Mouse (Mus musculus) gastrocnemius, postnatal 36 days (tissue): ENCODE data around the gene Cryzl1. TPM values are rescaled to one million over a fixed set of nuclear protein-coding genes. Genes with fewer than 3 reads are reported as not detected.

ENCODE experiments used
- DNase-seq, 2 experiments: peaks; one replicate each; pipeline ENCODE4 v3.0.0; 2022
- intact Hi-C: fragments of 180-260 bp; cut with DNase I; formaldehyde crosslinking; loops from one replicate; pipeline ENCODE4 v1.15.1; 2025
- total RNA-seq, 2 experiments: library from RNA; stranded (reverse); gene quantifications; 2 replicates each; pipeline ENCODE4 v1.2.3; 2021

Gene Cryzl1
- total RNA-seq, 2 experiments from 2014 or later = 12.7 to 17.0 TPM

DNA sequence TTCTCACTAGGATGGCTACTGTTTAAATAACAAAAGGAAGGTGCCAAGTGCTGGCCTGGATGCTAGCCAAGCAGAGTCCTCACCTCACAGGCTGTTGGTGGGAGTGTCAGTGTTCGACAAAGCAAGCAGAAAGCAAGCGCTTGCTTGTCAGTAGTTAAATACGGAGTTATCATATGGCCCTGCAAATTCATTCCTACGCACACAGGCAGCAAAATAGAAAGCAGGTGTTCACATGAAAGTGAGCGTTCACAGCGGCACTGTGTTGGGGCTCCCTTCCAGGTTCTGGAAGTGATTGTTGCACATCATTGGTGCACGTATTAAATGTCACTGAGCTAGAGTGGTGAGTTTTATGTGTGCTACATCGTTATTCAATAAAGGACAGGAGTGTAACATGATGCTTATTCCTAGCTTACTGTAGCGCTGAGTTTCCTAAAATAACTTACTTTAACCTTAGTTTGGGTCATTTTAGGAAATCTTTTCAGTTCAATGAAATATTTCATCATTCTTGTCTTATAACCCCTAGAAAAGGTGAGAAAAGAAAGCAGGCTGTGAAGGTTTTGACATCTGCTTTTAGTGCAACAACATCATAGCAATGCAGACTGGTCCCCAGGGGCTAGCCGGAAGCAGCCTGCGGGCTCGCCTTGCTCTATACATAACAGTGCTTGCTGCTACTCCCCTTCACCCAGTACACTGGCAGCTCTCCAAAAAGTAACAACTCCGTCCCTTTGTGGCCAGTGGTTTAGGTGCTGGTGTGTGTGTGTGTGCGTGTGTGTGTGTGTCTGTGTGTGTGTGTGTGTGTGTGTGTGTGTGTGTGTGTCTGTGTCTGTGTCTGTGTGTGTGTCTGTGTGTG, 17.6 kb upstream of the Cryzl1 start:
- DNase-seq = peak in 1 of 2 experiments; percentile 16
- intact Hi-C loops = no loop called here

DNA sequence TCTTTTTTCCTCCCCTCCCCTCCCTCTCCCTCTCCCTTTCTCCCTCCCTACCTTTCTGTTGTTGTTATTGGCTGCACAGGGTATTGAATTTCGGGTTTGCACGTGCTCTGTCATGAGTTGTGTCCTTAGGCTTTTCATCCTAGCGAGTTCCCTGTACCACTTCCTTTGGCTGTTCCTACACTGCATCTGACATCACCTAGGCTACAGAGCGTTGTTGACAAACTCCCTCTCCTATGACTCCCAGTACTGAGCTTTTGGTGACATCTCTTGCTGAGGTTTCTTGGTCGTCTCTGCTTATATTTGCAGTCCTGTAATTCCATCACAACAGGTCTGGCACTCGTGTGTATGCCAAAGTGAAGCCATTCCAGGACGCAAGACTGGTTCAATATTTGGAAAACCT, 14.3 kb upstream of the Cryzl1 start:
- no peak for DNase-seq
- intact Hi-C loops = no loop called here

DNA sequence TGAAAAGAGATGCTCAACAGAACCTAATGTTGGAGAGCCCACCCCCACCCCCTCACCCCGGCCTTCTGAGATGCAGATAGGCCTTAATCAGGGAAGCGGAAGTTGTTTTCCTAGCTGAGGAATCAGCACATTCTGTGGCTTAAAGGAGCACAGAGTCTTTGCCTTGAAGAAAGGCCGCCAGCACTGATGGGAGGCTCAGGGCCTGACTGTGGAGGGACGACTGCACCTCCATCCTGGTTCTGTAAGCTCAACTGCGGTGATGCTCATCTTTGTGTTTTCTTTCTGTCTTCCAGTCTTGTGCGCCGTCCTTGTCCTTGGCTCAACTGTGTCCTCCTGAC, 12.1 kb upstream of the Cryzl1 start:
- no peak for DNase-seq
- intact Hi-C loops = no loop called here

DNA sequence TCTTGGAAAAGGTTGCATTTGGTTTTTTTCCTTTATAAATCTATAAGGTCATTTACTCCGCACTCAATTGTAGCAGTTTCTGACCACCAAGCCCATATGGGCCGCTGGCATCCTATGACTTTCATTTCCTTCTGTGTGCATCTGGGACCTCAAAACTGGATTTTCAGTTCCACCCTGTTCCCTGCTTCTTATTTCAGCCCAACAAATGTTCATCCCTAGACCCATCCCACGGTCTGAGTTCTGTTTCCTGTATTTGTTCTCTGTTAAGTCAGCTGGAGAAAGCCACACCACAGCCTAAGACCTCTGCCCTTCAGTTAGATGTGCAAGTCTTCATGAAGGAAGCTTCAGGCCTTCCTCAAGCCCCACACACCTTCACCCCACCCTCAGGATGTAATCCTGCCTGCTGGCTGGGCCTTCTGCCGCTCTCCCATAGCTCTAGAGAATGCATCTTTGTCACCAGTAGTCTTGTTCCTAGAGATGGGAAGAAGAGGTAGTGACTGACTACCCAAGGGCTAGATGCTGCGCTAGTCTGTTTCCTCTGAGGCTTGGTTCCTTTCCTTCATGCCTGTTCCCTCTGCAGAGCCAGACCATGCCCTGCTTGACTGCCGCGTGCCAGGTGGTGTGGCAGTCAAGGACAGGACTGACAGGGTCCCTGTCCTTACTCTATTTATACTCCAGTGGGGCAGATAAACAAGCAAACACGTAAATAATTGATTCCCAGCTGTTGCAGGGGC, 11.6 kb upstream of the Cryzl1 start:
- intact Hi-C loops = no loop called here
- DNase-seq = no peak

DNA sequence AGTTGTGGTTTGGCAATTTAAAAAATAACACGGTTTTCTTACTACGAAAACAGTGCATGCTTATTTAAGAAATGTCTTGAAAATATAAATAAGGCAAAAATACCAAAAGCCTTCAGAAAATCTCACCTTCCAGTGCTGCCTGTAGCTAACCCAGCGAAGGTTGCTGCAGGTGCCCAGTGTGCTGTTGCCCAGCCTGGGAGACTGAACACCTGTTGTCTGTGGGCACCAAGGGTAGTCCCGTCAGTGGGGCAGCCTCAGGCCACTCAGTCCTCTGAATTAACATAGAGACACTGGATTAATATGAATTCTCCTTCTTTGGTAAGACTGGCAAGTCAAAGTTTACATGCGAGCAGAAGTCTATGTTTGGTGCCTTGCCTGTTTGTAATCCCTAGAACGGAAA, 9.7 kb upstream of the Cryzl1 start:
- intact Hi-C loops = no loop called here
- DNase-seq = no peak

DNA sequence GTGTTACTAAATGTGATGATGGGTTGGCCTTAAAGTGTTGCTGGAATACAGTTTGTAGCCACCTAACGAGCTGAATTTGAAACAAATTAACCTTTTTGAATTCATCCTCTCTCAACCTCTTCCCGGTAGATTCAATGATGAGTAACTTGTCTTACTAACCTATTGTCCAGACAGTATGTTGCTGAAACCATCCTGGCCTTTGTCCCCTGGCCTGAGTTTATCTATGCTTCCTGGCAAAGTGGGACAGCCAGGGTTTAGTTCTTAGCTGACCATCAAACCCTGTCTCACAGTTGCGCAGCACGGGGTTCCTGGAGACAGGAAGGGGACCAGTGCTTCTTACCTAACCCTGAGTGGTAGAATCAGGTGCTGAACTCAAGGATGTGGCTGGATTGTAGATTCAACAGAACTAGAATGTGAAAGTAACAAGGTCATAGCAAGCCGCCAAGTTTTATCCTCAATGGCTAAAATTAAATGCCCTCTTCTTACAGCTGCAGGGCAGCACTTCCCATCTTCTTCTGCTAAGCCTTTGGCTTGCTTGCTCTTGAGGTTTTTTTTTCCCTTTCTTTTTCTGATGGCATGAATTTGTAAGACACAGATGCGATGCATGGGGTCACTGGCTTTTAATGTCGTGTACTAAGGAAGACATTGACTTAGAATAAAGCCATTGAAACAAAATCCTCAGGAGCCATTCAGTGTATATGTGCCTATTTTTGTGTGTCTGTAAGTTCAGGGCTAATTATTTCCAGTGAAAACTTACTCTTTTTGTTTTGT, 7.5 kb upstream of the Cryzl1 start:
- DNase-seq = no peak
- intact Hi-C loops = no loop called here

DNA sequence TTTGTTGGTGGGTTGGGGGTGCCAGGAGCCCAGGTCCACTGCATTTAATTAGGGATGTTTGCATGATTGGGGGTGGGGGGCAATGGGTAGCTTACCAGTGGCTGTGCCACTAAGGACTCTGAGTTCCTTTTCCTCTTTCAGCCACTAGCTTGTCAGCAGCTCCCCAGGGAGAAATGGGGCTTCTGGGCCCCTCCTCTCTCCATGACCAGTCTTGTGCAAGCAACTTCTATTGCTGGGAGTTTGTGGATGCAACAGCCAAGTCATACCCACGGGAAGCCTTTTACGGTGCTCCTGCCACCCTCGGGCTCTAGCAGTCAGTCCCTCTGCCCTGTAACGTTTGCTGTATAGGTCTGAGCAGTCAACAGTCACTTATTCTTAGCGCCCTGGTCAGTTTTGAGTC, 6.0 kb upstream of the Cryzl1 start:
- peak in 1 of 2 experiments; percentile 30 for DNase-seq
- intact Hi-C loops = loop anchor here (2.0 to 5.0 kb wide), 2 partner anchors 30 to 68 kb away; no protein-coding TSS in a partner anchor

DNA sequence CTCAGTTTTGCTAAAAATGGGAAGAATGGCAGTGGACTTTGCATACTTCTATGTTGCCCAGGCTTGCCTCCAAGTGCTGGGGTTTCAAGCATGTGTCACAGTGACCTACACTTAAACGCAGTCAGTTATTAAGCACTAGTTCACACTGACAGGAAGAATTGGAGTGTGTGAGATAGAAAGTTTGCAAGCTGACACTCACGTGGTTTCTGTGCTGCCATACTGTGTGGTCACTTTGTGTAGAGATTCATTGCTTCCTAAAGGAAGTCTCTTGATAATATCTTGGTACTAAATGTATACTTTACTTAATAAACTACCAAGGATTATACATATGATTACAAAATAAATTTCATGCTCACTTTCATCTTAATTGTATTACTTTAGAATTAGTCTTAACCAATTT, 4.0 kb upstream of the Cryzl1 start:
- intact Hi-C loops = loop anchor here (5.0 kb wide), 1 partner anchor 69 kb away; no protein-coding TSS in a partner anchor
- no peak for DNase-seq

DNA sequence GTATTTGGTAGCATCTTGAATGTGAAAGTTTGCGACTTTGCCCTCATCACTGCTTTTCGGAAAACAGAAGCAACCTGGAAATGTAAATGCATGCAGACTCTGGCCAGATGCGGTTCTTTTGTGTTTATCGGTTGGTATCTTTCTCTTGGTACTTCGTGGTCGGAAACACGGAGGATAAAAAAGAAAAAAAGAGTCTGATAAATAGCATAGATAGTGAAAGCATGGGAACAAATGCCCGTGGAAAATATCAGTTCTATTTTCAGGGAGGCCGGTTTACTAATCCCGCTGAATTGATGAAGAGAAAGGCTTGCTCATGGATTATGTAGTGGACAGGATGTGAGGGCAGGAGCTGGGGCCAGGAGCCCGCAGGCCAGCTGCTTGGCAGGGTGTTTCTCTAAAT, 1.7 kb upstream of the Cryzl1 start:
- intact Hi-C loops = loop anchor here (5.0 kb wide), 1 partner anchor 72 kb away; no protein-coding TSS in a partner anchor
- DNase-seq = no peak

DNA sequence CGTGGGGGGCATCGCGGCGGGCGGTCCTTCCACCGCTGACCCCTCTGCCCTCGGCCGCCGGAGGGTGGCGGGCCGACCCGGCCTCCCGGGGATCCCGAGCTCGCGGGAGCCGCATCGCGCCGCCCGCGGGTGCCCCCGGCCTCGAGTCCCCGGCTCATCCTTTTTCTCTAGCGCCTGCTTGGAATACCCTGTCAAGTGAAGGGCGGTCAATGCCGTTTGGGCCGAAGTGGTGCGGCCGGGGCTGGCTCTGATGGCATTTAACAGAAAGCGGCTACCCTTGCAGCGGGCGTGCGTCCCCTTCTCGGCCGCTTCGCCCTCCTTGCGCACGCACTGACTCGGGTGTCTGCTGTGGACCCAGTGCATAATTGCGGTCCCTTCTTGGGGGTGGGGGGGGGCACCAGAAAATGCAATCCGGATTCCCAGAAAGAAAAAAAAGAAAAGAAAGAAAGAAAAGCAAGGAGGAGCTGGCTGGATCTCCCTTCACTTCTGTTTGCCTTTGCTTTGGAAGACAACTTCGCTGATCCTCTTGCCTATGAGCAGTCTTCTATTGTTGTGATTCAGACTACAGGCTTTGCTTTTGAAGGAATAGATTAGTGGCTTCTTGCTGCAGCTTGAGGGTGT, 1.2 kb upstream of the Cryzl1 start:
- DNase-seq = peak; percentile 17 to 55
- intact Hi-C loops = loop anchor here (5.0 to 10.0 kb wide), 2 partner anchors 72 to 575 kb away; partner anchors contain the start of gene Smim11

DNA sequence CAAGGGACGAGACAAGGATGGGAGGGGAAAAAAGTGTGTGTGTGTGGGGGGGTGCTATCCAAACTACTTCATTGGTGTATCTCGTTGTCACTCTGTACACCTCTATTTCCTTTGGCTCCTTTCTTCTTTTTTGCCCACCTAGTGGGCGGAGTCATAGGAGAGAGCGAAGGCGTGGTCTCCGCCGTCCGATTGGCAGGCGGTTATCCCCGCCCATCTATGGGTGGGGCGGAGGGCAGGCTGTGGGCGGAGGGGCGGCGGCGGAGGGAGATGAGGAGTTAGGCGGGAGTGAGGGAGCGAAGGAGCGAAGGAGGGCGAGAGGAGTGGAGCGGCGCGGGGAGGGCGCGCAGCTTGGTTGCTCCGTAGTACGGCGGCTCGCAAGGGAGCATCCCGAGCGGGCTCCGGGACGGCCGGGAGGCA, 299 bp upstream of the Cryzl1 start, which contains the start of gene Itsn1:
Itsn1 (plus strand) TSS at position 216 of the 417 bp plus-strand sequence.
- intact Hi-C loops = loop anchor here (10.0 kb wide), 1 partner anchor 576 kb away; the partner anchor contains the start of gene Smim11
- peak; percentile 93 to 97 for DNase-seq

DNA sequence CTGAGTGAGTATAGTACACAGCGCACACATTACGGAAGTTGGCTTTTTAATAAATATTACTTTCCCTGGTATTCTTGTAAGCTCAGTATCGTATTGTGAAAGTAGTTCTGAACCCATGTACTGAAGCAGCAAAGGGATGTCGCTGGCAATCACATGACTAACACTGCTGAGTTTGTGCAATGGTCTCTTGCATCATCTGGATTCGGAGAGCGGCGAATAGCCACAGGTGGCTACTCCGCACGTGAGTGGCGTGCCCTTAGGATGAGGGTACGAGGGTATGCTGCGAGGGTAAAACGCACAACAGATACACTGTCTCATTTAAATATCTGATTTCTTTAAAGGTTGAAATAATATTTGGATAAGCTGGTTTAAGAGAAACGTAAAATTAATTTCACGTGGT, 1.3 kb downstream of the Cryzl1 start:
- DNase-seq = no peak
- intact Hi-C loops = loop anchor here (10.0 kb wide), 1 partner anchor 577 kb away; the partner anchor contains the start of gene Smim11

DNA sequence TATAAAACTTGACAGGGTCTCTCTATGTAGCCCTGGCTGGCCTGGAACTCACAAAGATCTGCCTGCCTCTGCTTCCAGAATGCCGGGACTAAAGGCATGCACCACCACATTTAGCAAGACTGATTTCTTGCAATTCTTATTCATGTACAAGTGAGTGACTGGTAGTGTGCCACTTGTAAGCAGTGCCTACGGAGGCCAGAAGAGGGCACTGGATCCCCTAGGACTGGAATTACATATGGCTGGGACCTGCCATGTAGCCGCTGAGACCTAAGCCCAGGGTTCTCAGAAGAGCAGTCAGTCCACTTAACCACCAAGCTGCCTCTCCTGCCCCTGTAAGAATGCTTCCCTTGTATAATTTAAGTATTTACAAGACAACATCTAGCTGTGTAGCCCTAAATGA, 4.5 kb downstream of the Cryzl1 start:
- DNase-seq = peak; percentile 35 to 57
- intact Hi-C loops = loop anchor here (2.0 to 10.0 kb wide), 4 partner anchors 163 to 581 kb away; partner anchors contain the start of gene Smim11

DNA sequence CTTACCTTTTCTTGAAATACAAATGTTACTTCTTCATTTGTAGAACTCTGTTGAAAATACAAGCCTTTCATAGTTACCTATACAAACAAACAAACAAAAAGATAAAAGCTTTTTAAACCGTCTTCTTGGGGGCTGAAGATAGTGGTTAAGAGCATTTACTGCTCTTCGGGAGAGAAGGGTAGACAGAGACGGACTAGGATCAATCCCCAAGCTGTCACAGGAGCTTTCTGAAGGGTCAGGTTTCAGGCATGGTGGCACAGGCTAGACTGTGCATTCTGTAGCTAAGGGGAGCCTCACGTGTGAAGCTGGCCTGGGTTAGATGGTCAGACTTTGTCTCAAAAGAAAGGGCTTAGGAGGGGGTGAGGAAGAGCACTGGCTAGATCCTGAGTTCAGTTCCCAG, 11.4 kb downstream of the Cryzl1 start:
- DNase-seq = no peak
- intact Hi-C loops = no loop called here

DNA sequence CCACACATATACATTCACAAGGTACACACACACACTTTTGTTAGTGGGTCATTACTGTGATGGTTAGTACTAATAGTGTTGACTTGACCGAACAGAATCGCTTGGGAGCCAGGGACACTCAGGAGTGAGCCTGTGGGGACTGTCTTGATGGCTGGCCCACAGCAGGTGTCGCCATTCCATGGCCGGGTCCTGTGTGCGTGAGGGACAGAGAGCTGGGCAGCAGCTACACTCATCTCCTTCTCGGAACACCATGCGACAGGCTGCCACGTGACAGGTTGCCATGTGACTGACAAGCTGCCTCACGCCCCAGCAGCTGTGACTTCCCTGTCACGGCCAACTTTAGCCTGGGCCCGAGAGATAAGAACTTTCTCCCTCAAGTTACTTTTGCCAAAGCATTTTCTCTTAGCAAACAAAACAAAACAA, 11.8 kb downstream of the Cryzl1 start:
- DNase-seq = no peak
- intact Hi-C loops = no loop called here

DNA sequence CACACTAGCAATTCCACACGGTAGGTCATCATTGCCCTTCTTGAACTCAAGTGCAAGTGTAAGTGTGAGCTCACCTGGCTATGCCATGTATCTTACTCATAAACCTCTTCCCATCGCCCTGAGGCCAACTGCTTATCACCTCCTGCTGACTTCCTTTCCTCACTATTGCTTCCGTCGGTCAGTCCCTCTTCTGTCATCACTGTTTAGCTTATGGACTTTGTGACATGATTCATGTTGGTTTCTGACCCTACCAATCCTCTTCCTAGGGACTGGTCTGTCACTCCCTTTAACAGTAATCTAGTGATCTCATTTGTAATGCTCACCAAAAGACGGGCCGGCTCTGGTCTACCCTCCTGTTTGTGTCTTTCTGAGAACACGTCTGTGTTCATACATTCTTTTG, 18.5 kb downstream of the Cryzl1 start:
- DNase-seq = no peak
- intact Hi-C loops = no loop called here

DNA sequence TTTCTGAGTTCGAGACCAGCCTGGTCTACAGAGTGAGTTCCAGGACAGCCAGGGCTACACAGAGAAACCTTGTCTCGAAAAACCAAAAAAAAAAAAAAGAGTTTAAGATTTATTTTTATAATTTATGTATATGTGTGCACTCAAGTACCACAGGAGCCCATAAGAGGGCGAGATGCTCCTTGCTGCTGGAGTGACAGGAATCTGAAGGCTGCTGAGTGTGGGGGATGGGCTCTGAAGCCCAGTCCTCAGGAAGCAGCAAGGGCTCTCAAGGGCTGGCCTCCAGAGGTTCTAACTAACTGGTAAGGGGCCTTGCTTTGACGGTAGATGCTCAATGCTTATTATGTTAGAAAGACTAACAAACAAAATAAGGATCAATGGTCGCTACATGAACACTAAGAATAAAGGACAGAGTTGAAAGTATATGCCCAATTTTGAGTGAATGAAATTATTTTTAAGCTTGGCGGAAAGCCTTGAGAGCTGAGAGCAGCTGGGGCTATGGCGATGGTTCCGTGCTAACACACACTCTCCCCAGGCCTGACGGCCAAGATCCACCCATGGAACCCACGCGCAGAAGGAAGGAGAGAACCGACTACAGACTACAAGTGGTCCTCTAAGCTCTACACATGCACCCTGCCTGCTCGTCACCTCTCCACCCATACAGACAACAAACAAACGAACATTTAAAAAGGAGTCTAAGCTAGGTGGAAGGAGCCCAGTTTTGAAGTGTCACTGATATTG, 24.0 kb downstream of the Cryzl1 start:
- intact Hi-C loops = loop anchor here (5.0 kb wide), 1 partner anchor 198 kb away; no protein-coding TSS in a partner anchor
- no peak for DNase-seq

DNA sequence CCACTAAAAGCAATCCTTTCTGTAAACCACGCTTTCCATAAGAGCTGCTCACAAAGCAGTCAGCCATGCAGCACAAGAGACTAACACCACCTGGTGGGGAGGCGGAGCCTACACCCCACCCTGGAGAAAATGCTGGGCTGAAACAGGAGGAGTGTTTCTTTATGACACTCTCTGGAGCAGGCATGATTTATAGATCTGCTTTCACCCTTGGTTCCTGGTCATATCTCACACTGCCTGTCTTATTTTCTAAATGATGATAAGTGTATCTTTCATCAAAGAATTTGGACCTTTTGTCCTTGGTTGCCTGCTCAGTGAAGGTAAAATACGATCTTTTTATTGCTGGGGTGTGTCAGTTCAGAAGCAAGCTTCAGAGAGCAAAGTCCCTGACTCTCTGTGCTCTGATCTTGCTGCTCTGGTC, 26.0 kb downstream of the Cryzl1 start:
- no peak for DNase-seq
- intact Hi-C loops = no loop called here

DNA sequence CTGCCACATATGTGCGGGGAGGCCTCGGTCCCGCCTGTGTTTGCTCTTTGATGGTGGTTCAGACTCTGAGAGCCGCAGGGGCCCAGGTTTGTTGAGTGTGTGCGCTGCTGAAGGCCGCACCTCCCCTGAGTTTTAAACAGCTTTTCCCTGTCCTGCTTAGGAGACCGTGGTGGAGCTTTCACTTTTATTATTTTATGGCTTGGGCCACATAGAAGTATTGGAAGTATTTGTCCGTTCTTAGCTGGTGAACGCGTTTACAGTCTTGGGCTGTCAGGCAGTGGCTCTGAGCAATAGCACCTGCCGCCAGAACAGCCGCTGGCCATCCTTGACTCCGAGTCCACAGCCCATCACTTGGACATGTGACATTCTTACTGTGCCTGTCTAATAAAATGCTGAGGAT, 26.9 kb downstream of the Cryzl1 start:
- intact Hi-C loops = no loop called here
- no peak for DNase-seq
